ENCODE assay signal across 18 mouse cellular contexts in the genomic region with DNA sequence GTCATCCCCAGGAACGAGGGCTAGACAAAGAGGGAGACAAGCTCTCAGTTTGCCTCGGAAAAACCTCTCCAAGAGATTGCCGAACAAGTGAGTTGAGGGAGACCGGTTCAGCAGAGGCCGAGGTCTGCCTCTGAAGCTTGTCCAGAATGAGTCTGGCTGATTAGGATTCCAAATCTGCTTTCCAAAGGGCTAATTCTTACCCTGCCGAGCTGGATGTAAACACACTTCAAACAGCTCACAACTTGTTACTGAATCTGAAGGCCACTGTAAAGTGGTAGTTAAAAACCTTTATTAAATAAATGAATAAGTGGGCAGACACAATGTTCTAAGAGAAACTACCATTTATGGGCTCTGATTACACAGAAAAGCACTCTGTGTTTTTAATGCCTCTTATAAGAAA.
"Had no signal": no experiment of that assay in that cellular context is flagged by ENCODE, and none has a peak within 500 bp of the region (broad histone marks: within the 10 kb centered on the region; RNA-seq: fewer than 3 reads in every experiment).

No protein-coding gene starts in this region.

- H3K4me1 ChIP-seq: kidney, embryonic 15.5 days; liver, embryonic 12.5 days; liver, embryonic 15.5 days had no signal

- H3K4me2 ChIP-seq: kidney, embryonic 15.5 days; limb, embryonic 13.5 days; liver, embryonic 12.5 days; liver, embryonic 15.5 days; neural tube, embryonic 13.5 days had no signal

- H3K27ac ChIP-seq: kidney, embryonic 15.5 days; limb, embryonic 10.5 days; limb, embryonic 13.5 days; liver, embryonic 12.5 days; liver, embryonic 15.5 days; macrophage; neural tube, embryonic 13.5 days had no signal

- H3K9ac ChIP-seq: kidney, embryonic 15.5 days; limb, embryonic 13.5 days; liver, embryonic 12.5 days; liver, embryonic 15.5 days; neural tube, embryonic 13.5 days had no signal

- DNase-seq: kidney, adult 8-10 months; kidney, postnatal 10 days; kidney, postnatal 36 days; layer of hippocampus, adult 9-11 months; liver; lung, adult 2 months; thymus, adult 18-20 months; thymus, postnatal 36 days had no signal

- H3K9me3 ChIP-seq: kidney, embryonic 15.5 days; limb, embryonic 10.5 days; limb, embryonic 13.5 days; liver, embryonic 12.5 days; liver, embryonic 15.5 days; neural tube, embryonic 13.5 days had no signal

- H3K4me3 ChIP-seq: kidney, embryonic 15.5 days; limb, embryonic 10.5 days; limb, embryonic 13.5 days; liver, embryonic 12.5 days; liver, embryonic 15.5 days; myocyte; neural tube, embryonic 13.5 days had no signal

- H3K27me3 ChIP-seq: kidney, embryonic 15.5 days; limb, embryonic 13.5 days; liver, embryonic 12.5 days; liver, embryonic 15.5 days; neural tube, embryonic 13.5 days had no signal

- H3K36me3 ChIP-seq: kidney, embryonic 15.5 days; limb, embryonic 10.5 days; limb, embryonic 13.5 days; liver, embryonic 12.5 days; liver, embryonic 15.5 days; neural tube, embryonic 13.5 days had no signal

- ATAC-seq: liver, embryonic 12.5 days; lung, postnatal 0 days; midbrain, embryonic 16.5 days had no signal
